Mouse (Mus musculus): ENCODE measurements around the gene Slc25a54.

DNA sequence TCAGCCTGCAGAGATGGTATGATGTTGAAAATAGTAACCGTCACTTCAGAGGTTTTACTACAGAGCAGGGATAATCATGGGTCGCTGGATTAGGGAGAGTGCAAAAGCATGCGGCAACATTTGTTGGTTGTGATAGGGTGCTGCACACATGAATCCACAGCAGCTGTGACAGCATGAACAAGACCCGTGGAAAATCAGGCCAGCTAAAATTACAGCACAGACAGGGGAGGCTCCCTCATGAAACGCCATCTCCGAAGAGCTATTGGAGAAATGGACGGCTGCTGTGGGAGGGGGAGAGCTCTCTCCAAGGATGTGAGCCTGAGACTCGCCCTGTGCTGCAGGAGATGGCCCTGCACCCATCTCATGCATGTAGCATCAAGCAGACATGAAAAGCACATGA lies 24.4 kb downstream of the Slc25a54 start:
- TF ChIP-seq CTCF (IDR thresholded peaks at IDR 0.05; ENCODE audit: low read depth, low read length) (no peak), GATA1 (IDR thresholded peaks at IDR 0.05; ENCODE audit: borderline replicate concordance, low read length) (no peak), TAL1 (conservative IDR thresholded peaks at IDR 0.05; ENCODE audit: low read depth, low read length) (no peak), POLR2AphosphoS5 (IDR thresholded peaks at IDR 0.05; ENCODE audit: insufficient replicate concordance, low read depth, low read length) (no peak)

Data from G1E (cell line).